Mouse (Mus musculus) midbrain, embryonic 16.5 days (tissue): ENCODE measurements around the gene Guca2b. TPM values are rescaled to one million over a fixed set of nuclear protein-coding genes. Genes with fewer than 3 reads are reported as not detected.

Source experiments
- ATAC-seq: fragments of 200-750 bp; cut with Nextera tagmentation; 2 replicates; pipeline ENCODE4 v1.8.0; 2017; ENCODE audit warnings: moderate TSS enrichment
- H3K27ac ChIP-seq: fragments of 300-500 bp; sonication (generic); 2 replicates; pipeline ENCODE4 v1.5.1; 2014; ENCODE audit warnings: mild to moderate bottlenecking, low read length, mixed read lengths
- H3K27me3 ChIP-seq: fragments of 300-500 bp; sonication (generic); 2 replicates; pipeline ENCODE4 v1.6.1; 2014; ENCODE audit warnings: low read depth, low read length, mixed read lengths; ENCODE audit not compliant: control insufficient read depth, insufficient read depth
- H3K36me3 ChIP-seq: fragments of 300-500 bp; sonication (generic); 2 replicates; pipeline ENCODE4 v1.6.1; 2014; ENCODE audit warnings: mild to moderate bottlenecking, low read length, moderate library complexity, mixed read lengths; ENCODE audit not compliant: control insufficient read depth, insufficient read depth
- H3K4me1 ChIP-seq: fragments of 300-500 bp; sonication (generic); 2 replicates; pipeline ENCODE4 v1.6.1; 2014; ENCODE audit warnings: mild to moderate bottlenecking, low read length, mixed read lengths; ENCODE audit not compliant: control insufficient read depth, insufficient read depth
- H3K4me2 ChIP-seq: fragments of 300-500 bp; sonication (generic); 2 replicates; pipeline ENCODE4 v1.6.1; 2014; ENCODE audit warnings: mild to moderate bottlenecking, low read length, mixed read lengths
- H3K4me3 ChIP-seq: fragments of 300-500 bp; sonication (generic); 2 replicates; pipeline ENCODE4 v1.5.1; 2014; ENCODE audit warnings: low read depth, mild to moderate bottlenecking, low read length, moderate library complexity, mixed read lengths
- H3K9ac ChIP-seq: fragments of 300-500 bp; sonication (generic); 2 replicates; pipeline ENCODE4 v1.6.1; 2014; ENCODE audit warnings: low read depth, low read length, mixed read lengths
- H3K9me3 ChIP-seq: fragments of 300-500 bp; sonication (generic); replicated peaks from 2 replicates; pipeline ENCODE4 v1.6.1; 2014; ENCODE audit warnings: mild to moderate bottlenecking, low read length, mixed read lengths; ENCODE audit not compliant: control insufficient read depth, poor library complexity, severe bottlenecking
- WGBS: fragments of 180-500 bp; shearing (Covaris S2); extraction: QIAGEN DNeasy Blood & Tissue Kit; methylation state at CpG from one replicate; pipeline ENCODE4 v1.1.7; 2014; 5-methylcytosine and 5-hydroxymethylcytosine counted together
- polyA plus RNA-seq: library from polyadenylated mRNA; unstranded; fragments of >200 nt; fragmentation: Nextera tagmentation; extraction: Ambion mirVana; gene quantifications from 2 replicates; pipeline ENCODE4 v1.2.1, GENCODE M21; 2015

Gene Guca2b
- polyA plus RNA-seq, result not detected in 2 replicates

GRCm38 (mm10) chr4:119658731-119659130 lies at the start of gene Guca2b:
Guca2b (minus strand) TSS chr4:119658954.
- ATAC-seq, result no peak
- 89% methylated on average over 4 of the region's 4 CpGs for WGBS

DNA sequence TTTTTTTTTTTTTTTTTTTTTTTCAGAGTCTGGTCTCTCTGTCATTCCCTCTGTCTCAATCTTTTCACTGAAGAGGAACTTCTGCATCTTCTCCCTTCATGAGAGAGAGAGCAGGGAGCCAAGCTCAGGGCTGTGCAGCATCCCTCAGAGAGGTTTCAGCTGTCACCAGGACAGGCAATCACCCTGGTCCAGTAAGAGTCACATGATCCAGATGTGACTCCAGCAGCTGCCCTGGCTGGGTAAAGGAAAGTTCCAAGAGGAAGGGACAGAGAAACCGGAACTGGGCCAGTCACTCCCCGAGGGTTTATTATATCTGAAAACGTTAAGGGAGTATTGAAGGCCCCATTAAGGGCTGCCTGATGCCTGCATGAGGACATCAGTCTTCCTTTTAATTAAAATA lies 49.0 kb upstream of the Guca2b start:
- no peak for ATAC-seq
- H3K27me3 ChIP-seq, result no peaks in the 10 kb centered on the region
- H3K4me2 ChIP-seq, result no peak overlapping the region
- H3K36me3 ChIP-seq, result no peaks in the 10 kb centered on the region
- H3K27ac ChIP-seq, result no peak overlapping the region
- H3K9ac ChIP-seq, result no peak overlapping the region
- H3K4me3 ChIP-seq, result no peak overlapping the region
- peaks cover 5% of the 10 kb centered on the region for H3K4me1 ChIP-seq
- no peaks in the 10 kb centered on the region for H3K9me3 ChIP-seq
- WGBS, result 18% methylated on average over 3 of the region's 3 CpGs

More at GRCm38 (mm10) chr4:119658731-119659130, at the start of gene Guca2b:
- Histone ChIP-seq H3K9me3 (no peaks in the 10 kb centered on the region), H3K4me2 (no peak within 1 kb of the TSS), H3K4me1 (no peaks in the 10 kb centered on the region), H3K36me3 (no peaks in the 10 kb centered on the region), H3K27ac (no peak within 1 kb of the TSS), H3K9ac (no peak within 1 kb of the TSS), H3K4me3 (no peak within 1 kb of the TSS), H3K27me3 (no peaks in the 10 kb centered on the region)

GRCm38 (mm10) chr4:119707326-119707725 lies 48.6 kb upstream of the Guca2b start:
- Histone ChIP-seq H3K4me1 (peaks cover 5% of the 10 kb centered on the region), H3K4me3 (no peak overlapping the region), H3K9ac (no peak overlapping the region), H3K4me2 (no peak overlapping the region), H3K9me3 (no peaks in the 10 kb centered on the region), H3K27ac (no peak overlapping the region), H3K36me3 (no peaks in the 10 kb centered on the region), H3K27me3 (no peaks in the 10 kb centered on the region)
- no peak for ATAC-seq
- WGBS, result 45% methylated on average over 5 of the region's 5 CpGs

GRCm38 (mm10) chr4:119703965-119704364 lies 45.2 kb upstream of the Guca2b start:
- Histone ChIP-seq H3K4me2 (no peak overlapping the region), H3K36me3 (no peaks in the 10 kb centered on the region), H3K4me3 (no peak overlapping the region), H3K9ac (no peak overlapping the region), H3K27me3 (no peaks in the 10 kb centered on the region), H3K9me3 (no peaks in the 10 kb centered on the region), H3K27ac (no peak overlapping the region), H3K4me1 (no peaks in the 10 kb centered on the region)
- ATAC-seq, result no peak
- 81% methylated on average over 8 of the region's 8 CpGs for WGBS

- 89% methylated on average over 11 of the region's 11 CpGs for WGBS
- no peak overlapping the region for H3K9ac ChIP-seq
- H3K9me3 ChIP-seq, result no peaks in the 10 kb centered on the region
- no peak for ATAC-seq
- no peaks in the 10 kb centered on the region for H3K4me1 ChIP-seq
- H3K27me3 ChIP-seq, result no peaks in the 10 kb centered on the region
- H3K27ac ChIP-seq, result no peak overlapping the region
- H3K36me3 ChIP-seq, result no peaks in the 10 kb centered on the region
- no peak overlapping the region for H3K4me3 ChIP-seq
- H3K4me2 ChIP-seq, result no peak overlapping the region
Observed at GRCm38 (mm10) chr4:119701269-119701954, 42.7 kb upstream of the Guca2b start.

- no peak overlapping the region for H3K9ac ChIP-seq
- 50% methylated on average over 2 of the region's 2 CpGs for WGBS
- H3K4me1 ChIP-seq, result no peaks in the 10 kb centered on the region
- H3K36me3 ChIP-seq, result no peaks in the 10 kb centered on the region
- no peak overlapping the region for H3K27ac ChIP-seq
- no peaks in the 10 kb centered on the region for H3K9me3 ChIP-seq
- no peak for ATAC-seq
- no peak overlapping the region for H3K4me2 ChIP-seq
- H3K27me3 ChIP-seq, result no peaks in the 10 kb centered on the region
- H3K4me3 ChIP-seq, result no peak overlapping the region
Observed at GRCm38 (mm10) chr4:119698339-119698738, 39.6 kb upstream of the Guca2b start.

GRCm38 (mm10) chr4:119685746-119686145 lies 27.0 kb upstream of the Guca2b start:
- H3K27ac ChIP-seq, result no peak overlapping the region
- no peaks in the 10 kb centered on the region; the same call in 1 of the 2 replicates for H3K9me3 ChIP-seq
- peaks cover 4% of the 10 kb centered on the region; the same call in 1 of the 2 replicates for H3K4me1 ChIP-seq
- ATAC-seq, result no peak
- no peak overlapping the region for H3K4me2 ChIP-seq
- no peak overlapping the region for H3K4me3 ChIP-seq
- no peaks in the 10 kb centered on the region for H3K36me3 ChIP-seq
- H3K27me3 ChIP-seq, result no peaks in the 10 kb centered on the region
- 97% methylated on average over 2 of the region's 2 CpGs for WGBS
- H3K9ac ChIP-seq, result no peak overlapping the region

GRCm38 (mm10) chr4:119682596-119682995 lies 23.8 kb upstream of the Guca2b start:
- no peak overlapping the region for H3K9ac ChIP-seq
- no peak overlapping the region for H3K4me2 ChIP-seq
- no peaks in the 10 kb centered on the region; the same call in 1 of the 2 replicates for H3K9me3 ChIP-seq
- H3K27ac ChIP-seq, result no peak overlapping the region
- H3K27me3 ChIP-seq, result no peaks in the 10 kb centered on the region
- 26% methylated on average over 5 of the region's 5 CpGs for WGBS
- no peaks in the 10 kb centered on the region for H3K36me3 ChIP-seq
- peaks cover 4% of the 10 kb centered on the region; the same call in 1 of the 2 replicates for H3K4me1 ChIP-seq
- no peak overlapping the region for H3K4me3 ChIP-seq
- peak; percentile 73; the same call in 1 of the 2 replicates for ATAC-seq

- 35% methylated on average over 5 of the region's 5 CpGs for WGBS
- Histone ChIP-seq H3K4me2 (no peak overlapping the region), H3K9ac (no peak overlapping the region), H3K4me3 (no peak overlapping the region), H3K27ac (no peak overlapping the region), H3K36me3 (no peaks in the 10 kb centered on the region), H3K27me3 (no peaks in the 10 kb centered on the region), H3K9me3 (no peaks in the 10 kb centered on the region), H3K4me1 (peaks cover 7% of the 10 kb centered on the region)
- ATAC-seq, result no peak
Observed at GRCm38 (mm10) chr4:119672685-119673084, 13.9 kb upstream of the Guca2b start.
